Mouse (Mus musculus) liver, postnatal 0 days (tissue): Measurements from ENCODE around the gene Efna1.

ENCODE experiments used
- CTCF ChIP-seq: sonication (generic); IDR thresholded peaks from 2 replicates; pipeline ENCODE4 v1.5.1; 2016; ENCODE audit warnings: antibody characterized with exemption, low read depth
- EP300 ChIP-seq: IDR thresholded peaks from 2 replicates; pipeline ENCODE4 v1.6.1; 2016; ENCODE audit warnings: antibody characterized with exemption, low read depth, mild to moderate bottlenecking

GRCm38 (mm10) chr3:89322514-89323165 is 41.7 kb upstream of the Efna1 start, which contains the start of gene Efna3:
- TF ChIP-seq CTCF, result no peak
- no peak for TF ChIP-seq EP300
